Mouse (Mus musculus) MEL (cell line): ENCODE measurements around the gene Olfr68. TPM values are rescaled to one million over a fixed set of nuclear protein-coding genes. Genes with fewer than 3 reads are reported as not detected.
A peak's percentile ranks its signal among the peaks of the same experiment; 100 is the strongest.

Experiments used
- DNase-seq: peaks from one replicate; pipeline ENCODE4 v3.0.0; 2011; ENCODE audit warnings: low read depth, low spot score
- H3K27ac ChIP-seq: 2 replicates; pipeline ENCODE4 v1.5.1; 2012; ENCODE audit warnings: low read depth, mild to moderate bottlenecking, control low read depth, low read length, moderate library complexity; ENCODE audit not compliant: control insufficient read depth
- H3K27me3 ChIP-seq, 2 experiments: fragments of 150-350 bp in 1 of 2; sonication (generic) in 1 of 2; 2 replicates each; pipeline ENCODE4 v1.6.1; 2012; ENCODE audit warnings: low read length in 2 of 2, mild to moderate bottlenecking in 2 of 2, improper control_type of control experiment in 1 of 2, moderate library complexity in 1 of 2; ENCODE audit not compliant: insufficient read depth in 2 of 2, control insufficient read depth in 1 of 2
- H3K36me3 ChIP-seq, 2 experiments: 2 replicates each; pipeline ENCODE4 v1.6.1; 2012 to 2014; ENCODE audit warnings: low read length in 2 of 2, improper control_type of control experiment in 1 of 2, inconsistent platforms in 1 of 2, mild to moderate bottlenecking in 1 of 2; ENCODE audit not compliant: insufficient read depth in 2 of 2, control insufficient read depth in 1 of 2
- H3K4me1 ChIP-seq, 2 experiments: fragments of 150-350 bp in 1 of 2; sonication (generic) in 1 of 2; 2 replicates each; pipeline ENCODE4 v1.6.1; 2012; ENCODE audit warnings: low read length in 2 of 2, improper control_type of control experiment in 1 of 2, mild to moderate bottlenecking in 1 of 2; ENCODE audit not compliant: insufficient read depth in 2 of 2, control insufficient read depth in 1 of 2
- H3K4me3 ChIP-seq, 2 experiments: fragments of 150-350 bp in 1 of 2; sonication (generic) in 1 of 2; 2 replicates each; pipeline ENCODE4 v1.5.1; 2012; ENCODE audit warnings: low read depth in 2 of 2, low read length in 2 of 2, mild to moderate bottlenecking in 2 of 2, moderate library complexity in 2 of 2, control low read depth in 1 of 2, improper control_type of control experiment in 1 of 2; ENCODE audit not compliant: control insufficient read depth in 1 of 2, insufficient read depth in 1 of 2
- H3K79me2 ChIP-seq: 2 replicates; pipeline ENCODE4 v1.6.1; 2012; ENCODE audit warnings: mild to moderate bottlenecking, low read length, moderate library complexity; ENCODE audit not compliant: control insufficient read depth, poor library complexity, insufficient read depth
- H3K9ac ChIP-seq: 2 replicates; pipeline ENCODE4 v1.6.1; 2012; ENCODE audit warnings: low read depth, mild to moderate bottlenecking, control low read depth, low read length, moderate library complexity; ENCODE audit not compliant: control insufficient read depth, poor library complexity, severe bottlenecking
- H3K9me3 ChIP-seq: fragments of 150-350 bp; sonication (generic); replicated peaks from 2 replicates; pipeline ENCODE4 v1.6.1; 2012; ENCODE audit warnings: mild to moderate bottlenecking, low read length, improper control_type of control experiment, moderate library complexity; ENCODE audit not compliant: insufficient read depth
- CHD1 ChIP-seq: IDR thresholded peaks from 2 replicates; pipeline ENCODE4 v1.6.1; 2012; ENCODE audit warnings: low read depth, mild to moderate bottlenecking, inconsistent platforms, low read length, improper control_type of control experiment
- CHD2 ChIP-seq: IDR thresholded peaks from 2 replicates; pipeline ENCODE4 v1.6.1; 2011; ENCODE audit warnings: low read length, improper control_type of control experiment
- CTCF ChIP-seq, 3 experiments: IDR thresholded peaks in 2 of 3; conservative IDR thresholded peaks in 1 of 3; 2 replicates each; pipeline ENCODE4 v1.5.1; 2011 to 2012; ENCODE audit warnings: low read length in 3 of 3, low read depth in 2 of 3, mild to moderate bottlenecking in 2 of 3, improper control_type of control experiment in 1 of 3, inconsistent platforms in 1 of 3, mixed read lengths in 1 of 3, moderate library complexity in 1 of 3; ENCODE audit not compliant: control insufficient read depth in 1 of 3, insufficient read depth in 1 of 3, poor library complexity in 1 of 3, severe bottlenecking in 1 of 3
- ELF1 ChIP-seq: IDR thresholded peaks from 2 replicates; pipeline ENCODE4 v1.6.1; 2014; ENCODE audit warnings: low read depth, mild to moderate bottlenecking, inconsistent platforms, low read length, improper control_type of control experiment, moderate library complexity
- EP300 ChIP-seq, 2 experiments: IDR thresholded peaks; 2 replicates each; pipeline ENCODE4 v1.6.1; 2011; ENCODE audit warnings: improper control_type of control experiment in 2 of 2, low read length in 2 of 2, low read depth in 1 of 2, mild to moderate bottlenecking in 1 of 2
- GABPA ChIP-seq: IDR thresholded peaks from 2 replicates; pipeline ENCODE4 v1.6.1; 2012; ENCODE audit warnings: low read depth, mild to moderate bottlenecking, inconsistent platforms, low read length, improper control_type of control experiment, moderate library complexity
- GATA1 ChIP-seq: IDR thresholded peaks from 2 replicates; pipeline ENCODE4 v1.6.1; 2011; ENCODE audit warnings: low read depth, low read length, improper control_type of control experiment
- KAT2A ChIP-seq: conservative IDR thresholded peaks from 2 replicates; pipeline ENCODE4 v1.6.1; 2012; ENCODE audit warnings: low read depth, low read length, improper control_type of control experiment, inconsistent platforms
- MAFK ChIP-seq: IDR thresholded peaks from 2 replicates; pipeline ENCODE4 v1.6.1; 2011; ENCODE audit warnings: low read depth, mild to moderate bottlenecking, low read length, improper control_type of control experiment, borderline replicate concordance
- MAX ChIP-seq: IDR thresholded peaks from 2 replicates; pipeline ENCODE4 v1.6.1; 2011; ENCODE audit warnings: low read length, improper control_type of control experiment
- MEF2A ChIP-seq: IDR thresholded peaks from 2 replicates; pipeline ENCODE4 v1.6.1; 2014; ENCODE audit warnings: low read depth, mild to moderate bottlenecking, inconsistent platforms, low read length, improper control_type of control experiment; ENCODE audit not compliant: poor library complexity, insufficient replicate concordance, severe bottlenecking; ENCODE audit errors: extremely low read depth
- MXI1 ChIP-seq: IDR thresholded peaks from 2 replicates; pipeline ENCODE4 v1.6.1; 2011; ENCODE audit warnings: mild to moderate bottlenecking, low read depth, low read length, improper control_type of control experiment
- NELFE ChIP-seq: IDR thresholded peaks from 2 replicates; pipeline ENCODE4 v1.6.1; 2011; ENCODE audit warnings: low read depth, low read length, improper control_type of control experiment
- NRF1 ChIP-seq: IDR thresholded peaks from 2 replicates; pipeline ENCODE4 v1.6.1; 2014; ENCODE audit warnings: low read depth, mild to moderate bottlenecking, inconsistent platforms, low read length, improper control_type of control experiment, moderate library complexity; ENCODE audit not compliant: poor library complexity, insufficient read depth, severe bottlenecking
- POLR2A ChIP-seq, 2 experiments: IDR thresholded peaks; 2 replicates each; pipeline ENCODE4 v1.6.1; 2011 to 2012; ENCODE audit warnings: low read length in 2 of 2, mild to moderate bottlenecking in 2 of 2, control low read depth in 1 of 2, improper control_type of control experiment in 1 of 2, low read depth in 1 of 2, moderate library complexity in 1 of 2; ENCODE audit not compliant: control insufficient read depth in 1 of 2, insufficient read depth in 1 of 2, poor library complexity in 1 of 2
- POLR2AphosphoS2 ChIP-seq: IDR thresholded peaks from 2 replicates; pipeline ENCODE4 v1.6.1; 2011; ENCODE audit warnings: low read length, improper control_type of control experiment
- POLR2AphosphoS5 ChIP-seq: IDR thresholded peaks from 2 replicates; pipeline ENCODE4 v1.6.1; 2012; ENCODE audit warnings: low read depth, borderline replicate concordance, mild to moderate bottlenecking, inconsistent platforms, low read length, moderate library complexity, mixed read lengths
- RAD21 ChIP-seq: IDR thresholded peaks from 2 replicates; pipeline ENCODE4 v1.6.1; 2011; ENCODE audit warnings: mild to moderate bottlenecking, low read depth, low read length, improper control_type of control experiment
- RCOR1 ChIP-seq: IDR thresholded peaks from 2 replicates; pipeline ENCODE4 v1.6.1; 2012; ENCODE audit warnings: low read depth, mild to moderate bottlenecking, inconsistent platforms, low read length, improper control_type of control experiment
- SIN3A ChIP-seq: IDR thresholded peaks from 2 replicates; pipeline ENCODE4 v1.6.1; 2012; ENCODE audit warnings: low read length, improper control_type of control experiment, inconsistent platforms
- TAL1 ChIP-seq: IDR thresholded peaks from 2 replicates; pipeline ENCODE4 v1.6.1; 2012; ENCODE audit warnings: mild to moderate bottlenecking, inconsistent platforms, low read length, moderate library complexity, mixed read lengths
- TBP ChIP-seq: IDR thresholded peaks from 2 replicates; pipeline ENCODE4 v1.8.0; 2011; ENCODE audit warnings: low read depth, low read length, improper control_type of control experiment
- TCF12 ChIP-seq: IDR thresholded peaks from 2 replicates; pipeline ENCODE4 v1.6.1; 2014; ENCODE audit warnings: low read depth, mild to moderate bottlenecking, inconsistent platforms, low read length, improper control_type of control experiment, moderate library complexity
- ZC3H11A ChIP-seq: IDR thresholded peaks from 2 replicates; pipeline ENCODE4 v1.6.1; 2012; ENCODE audit warnings: low read depth, mild to moderate bottlenecking, inconsistent platforms, low read length, improper control_type of control experiment
- ZKSCAN1 ChIP-seq: IDR thresholded peaks from 2 replicates; pipeline ENCODE4 v1.6.1; 2012; ENCODE audit warnings: low read depth, mild to moderate bottlenecking, inconsistent platforms, low read length, improper control_type of control experiment, moderate library complexity
- ZMIZ1 ChIP-seq: IDR thresholded peaks from 2 replicates; pipeline ENCODE4 v1.6.1; 2012; ENCODE audit warnings: low read depth, mild to moderate bottlenecking, inconsistent platforms, low read length, improper control_type of control experiment, moderate library complexity
- ZNF384 ChIP-seq: IDR thresholded peaks from 2 replicates; pipeline ENCODE4 v1.6.1; 2012; ENCODE audit warnings: low read depth, mild to moderate bottlenecking, inconsistent platforms, low read length, improper control_type of control experiment
- polyA plus RNA-seq, 2 experiments: library from polyadenylated mRNA; stranded (reverse) in 1 of 2; unstranded in 1 of 2; fragments of >175 nt in 1 of 2; fragments of >200 nt in 1 of 2; gene quantifications; 2 replicates each; pipeline versions ENCODE4 v1.2.1 to v1.2.4; 2012; ENCODE audit warnings: low replicate concordance in 2 of 2, low read depth in 1 of 2; ENCODE audit not compliant: insufficient read length in 2 of 2, insufficient read depth in 1 of 2, missing spikeins in 1 of 2
- total RNA-seq: library from RNA; depleted of rRNA; stranded (reverse); fragments of 300-350 nt; gene quantifications from 2 replicates; pipeline ENCODE4 v1.2.3, GENCODE M21; 2012

Gene Olfr68
- total and polyA plus RNA-seq, 3 experiments, result not detected

DNA sequence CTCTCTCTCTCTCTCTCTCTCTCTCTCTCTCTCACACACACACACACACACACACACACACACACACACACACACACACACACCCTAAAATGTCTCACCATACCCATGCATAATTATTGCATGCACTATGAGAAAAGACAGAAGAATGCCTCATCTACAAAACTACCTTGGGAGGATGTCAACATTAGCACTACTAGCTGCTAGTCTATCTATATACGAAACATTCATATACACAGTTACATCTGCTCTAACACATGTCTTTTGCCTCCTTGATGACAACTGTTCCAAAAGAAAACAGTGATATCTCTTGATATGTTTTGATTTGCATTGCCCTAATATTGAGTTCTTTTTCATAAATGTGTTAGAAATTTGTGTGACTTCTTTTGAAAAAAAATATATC lies 30.8 kb upstream of the Olfr68 start (continued):
- TF ChIP-seq POLR2A (IDR thresholded peaks at IDR 0.05; ENCODE audit: control insufficient read depth in 1 of 2, insufficient read depth in 1 of 2, low read depth in 1 of 2, low read length in 2 of 2, poor library complexity in 1 of 2) (no peak), GATA1 (peak; percentile 38; the same call in 1 of the 2 replicates)

DNA sequence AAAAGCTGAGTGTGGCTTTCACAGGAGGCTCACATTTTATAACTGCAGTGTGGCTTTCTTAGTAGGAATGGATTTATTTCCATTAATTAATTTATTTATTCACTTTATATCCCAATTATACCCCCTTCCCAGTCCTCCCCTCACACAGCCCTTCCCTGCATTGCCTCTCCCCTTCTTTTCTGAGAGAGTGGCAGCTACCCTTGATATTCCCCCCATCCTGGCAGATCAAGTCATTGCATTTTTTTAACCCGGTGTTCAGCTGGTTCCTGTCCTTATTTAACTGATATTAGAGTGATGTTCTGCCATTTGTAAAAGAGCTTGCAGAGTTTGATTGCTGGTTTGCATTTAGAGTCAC lies 30.3 kb upstream of the Olfr68 start:
- H3K9me3 ChIP-seq, result no peaks in the 10 kb centered on the region
- peaks cover 0 to 29% of the 10 kb centered on the region in 2 experiments; a peak in 2 of 4 replicates for H3K36me3 ChIP-seq
- H3K9ac ChIP-seq, result peak overlapping the region; percentile 54
- peak overlapping the region; percentile 98 for H3K27ac ChIP-seq
- no peaks in the 10 kb centered on the region for H3K27me3 ChIP-seq
- TF ChIP-seq SIN3A (peak; percentile 17; the same call in 1 of the 2 replicates), MXI1 (peak; percentile 41; the same call in 1 of the 2 replicates), ZNF384 (peak; percentile 50), MAFK (no peak), CHD1 (no peak)
- DNase-seq, result peak; percentile 55
- H3K4me1 ChIP-seq, result peaks cover 23 to 24% of the 10 kb centered on the region in 2 experiments
- H3K79me2 ChIP-seq, result no peaks in the 10 kb centered on the region
- H3K4me3 ChIP-seq, result 0 out of 4 replicates have a peak overlapping the region, but pooled peaks of 1 of the 2 experiments have one; percentile 5

DNA sequence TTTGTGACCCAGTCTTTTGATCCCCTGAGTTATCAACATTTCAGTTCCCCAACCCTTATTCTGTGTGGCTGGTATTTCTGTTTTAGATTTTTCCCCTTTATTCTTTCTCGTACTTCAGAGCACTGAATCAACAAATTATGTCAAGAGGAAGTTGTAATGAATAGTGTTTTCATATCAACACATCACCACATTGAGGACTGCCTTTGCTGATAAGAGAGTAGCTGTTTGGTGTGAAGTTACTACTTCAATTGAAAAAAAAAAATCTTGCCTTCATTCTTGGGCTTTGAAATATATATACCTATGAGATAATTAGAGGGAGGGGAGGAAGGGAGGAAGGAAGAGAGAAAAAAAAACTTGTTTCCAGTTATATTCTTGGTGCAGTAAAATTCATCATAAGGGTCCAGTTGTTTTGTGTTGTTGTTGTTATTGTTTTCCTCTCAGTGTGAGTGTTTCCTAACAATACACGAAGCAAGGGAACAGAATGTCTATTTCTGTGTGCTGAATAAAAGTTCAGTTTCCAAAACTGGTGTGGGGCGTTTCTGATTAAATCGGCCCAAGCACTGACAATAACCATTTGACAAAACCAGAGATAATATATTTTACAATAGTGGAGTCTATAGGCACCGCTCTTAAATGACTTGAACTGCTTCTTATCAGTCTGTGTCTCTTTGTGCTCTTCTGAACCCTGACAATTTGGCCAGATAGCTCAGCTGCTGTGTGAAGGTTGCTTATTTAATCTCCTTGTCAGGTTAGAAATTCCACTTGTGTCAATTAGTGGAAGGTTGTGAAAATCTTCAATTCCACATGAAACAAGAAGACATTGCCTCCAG lies 29.7 kb upstream of the Olfr68 start:
- peaks cover 0 to 29% of the 10 kb centered on the region in 2 experiments; a peak in 2 of 4 replicates for H3K36me3 ChIP-seq
- H3K79me2 ChIP-seq, result no peaks in the 10 kb centered on the region
- no peaks in the 10 kb centered on the region for H3K27me3 ChIP-seq
- no peaks in the 10 kb centered on the region for H3K9me3 ChIP-seq
- peak overlapping the region; percentile 54 for H3K9ac ChIP-seq
- H3K27ac ChIP-seq, result peak overlapping the region; percentile 98
- H3K4me3 ChIP-seq, result 0 out of 4 replicates have a peak overlapping the region, but pooled peaks of 1 of the 2 experiments have one; percentile 5
- peaks cover 20 to 23% of the 10 kb centered on the region in 2 experiments for H3K4me1 ChIP-seq
- DNase-seq, result peak; percentile 87
- no peak for TF ChIP-seq NELFE
- no peak for TF ChIP-seq POLR2AphosphoS2
- TF ChIP-seq GATA1, result peak; percentile 89
- TF ChIP-seq ELF1, result no peak
- peak; percentile 48; the same call in 1 of the 2 replicates for TF ChIP-seq TBP
- TF ChIP-seq CHD2, result no peak
- TF ChIP-seq CHD1, result no peak; the same call in 1 of the 2 replicates
- TF ChIP-seq RAD21, result no peak
- peak; percentile 45 for TF ChIP-seq RCOR1
- TF ChIP-seq MEF2A, result no peak
- no peak for TF ChIP-seq CTCF (IDR thresholded peaks at IDR 0.05 in 2 of 3, conservative IDR thresholded peaks at IDR 0.05 in 1 of 3; ENCODE audit: control insufficient read depth in 1 of 3, insufficient read depth in 1 of 3, low read depth in 2 of 3, low read length in 3 of 3, poor library complexity in 1 of 3, severe bottlenecking in 1 of 3)
- TF ChIP-seq MXI1, result 0 out of 2 replicates have a peak, but pooled peaks have one; percentile 11
- no peak for TF ChIP-seq NRF1
- no peak for TF ChIP-seq MAX
- no peak for TF ChIP-seq GABPA
- peak; percentile 88 for TF ChIP-seq TAL1
- peak; percentile 86 for TF ChIP-seq TCF12
- TF ChIP-seq ZC3H11A, result no peak
- no peak for TF ChIP-seq ZKSCAN1
- TF ChIP-seq SIN3A, result peak; percentile 62
- TF ChIP-seq EP300 (IDR thresholded peaks at IDR 0.05; ENCODE audit: low read depth in 1 of 2, low read length in 2 of 2), result peak; percentile 84 to 88
- no peak for TF ChIP-seq KAT2A
- no peak for TF ChIP-seq POLR2AphosphoS5
- TF ChIP-seq ZMIZ1, result no peak
